Mouse (Mus musculus) CH12.LX (cell line): ENCODE results near the gene A730049H05Rik. TPM values are rescaled to one million over a fixed set of nuclear protein-coding genes. Genes with fewer than 3 reads are reported as not detected.

ENCODE experiments used
- DNase-seq: peaks from one replicate; pipeline ENCODE4 v3.0.0-alpha.2; 2013; ENCODE audit errors: extremely low read depth
- H3K27ac ChIP-seq: 2 replicates; pipeline ENCODE4 v1.5.1; 2012; ENCODE audit warnings: low read depth, mild to moderate bottlenecking, control low read depth, moderate library complexity; ENCODE audit not compliant: insufficient read depth
- H3K27me3 ChIP-seq: replicated peaks from 2 replicates; pipeline ENCODE3; 2012; ENCODE audit warnings: inconsistent platforms
- H3K36me3 ChIP-seq, 2 experiments: replicated peaks in 1 of 2; 2 replicates each; pipeline versions ENCODE3 to v1.6.1; 2012; ENCODE audit warnings: inconsistent platforms in 1 of 2, low read length in 1 of 2, mild to moderate bottlenecking in 1 of 2, mixed read lengths in 1 of 2, moderate library complexity in 1 of 2; ENCODE audit not compliant: control insufficient read depth in 1 of 2, insufficient read depth in 1 of 2
- H3K4me1 ChIP-seq, 2 experiments: 2 replicates each; pipeline ENCODE4 v1.6.1; 2012; ENCODE audit warnings: inconsistent platforms in 1 of 2, moderate library complexity in 1 of 2; ENCODE audit not compliant: insufficient read depth in 2 of 2, control insufficient read depth in 1 of 2
- H3K4me2 ChIP-seq: 2 replicates; pipeline ENCODE4 v1.6.1; 2012; ENCODE audit warnings: low read depth, mild to moderate bottlenecking, control low read depth; ENCODE audit not compliant: poor library complexity, insufficient read depth, severe bottlenecking
- H3K4me3 ChIP-seq, 3 experiments: fragments of 150-350 bp in 1 of 3; sonication (generic) in 1 of 3; replicated peaks in 1 of 3; 2 replicates each; pipeline versions ENCODE3 to v1.5.1; 2011 to 2012; ENCODE audit warnings: low read depth in 2 of 3, low read length in 2 of 3, mild to moderate bottlenecking in 2 of 3, moderate library complexity in 2 of 3, control low read depth in 1 of 3, improper control_type of control experiment in 1 of 3, inconsistent platforms in 1 of 3, mixed read lengths in 1 of 3; ENCODE audit not compliant: poor library complexity in 1 of 3
- H3K79me2 ChIP-seq: replicated peaks from 2 replicates; pipeline ENCODE4 v1.6.1; 2012; ENCODE audit warnings: mild to moderate bottlenecking, moderate library complexity; ENCODE audit not compliant: control insufficient read depth, poor library complexity, insufficient read depth, severe bottlenecking; ENCODE audit errors: extremely low read depth
- H3K9ac ChIP-seq: 2 replicates; pipeline ENCODE4 v1.6.1; 2012; ENCODE audit warnings: low read depth, mild to moderate bottlenecking, control low read depth, moderate library complexity; ENCODE audit not compliant: insufficient read depth
- H3K9me3 ChIP-seq: replicated peaks from 2 replicates; pipeline ENCODE3; 2012; ENCODE audit warnings: low read length, inconsistent platforms, mixed read lengths
- CHD1 ChIP-seq: IDR thresholded peaks from 2 replicates; pipeline ENCODE4 v1.6.1; 2012; ENCODE audit warnings: low read depth, low read length, improper control_type of control experiment, inconsistent platforms
- CHD2 ChIP-seq: IDR thresholded peaks from 2 replicates; pipeline ENCODE4 v1.6.1; 2011; ENCODE audit warnings: low read length, improper control_type of control experiment
- CTCF ChIP-seq, 2 experiments: IDR thresholded peaks in 1 of 2; conservative IDR thresholded peaks in 1 of 2; 2 replicates each; pipeline ENCODE4 v1.5.1; 2011 to 2012; ENCODE audit warnings: low read depth in 2 of 2, low read length in 2 of 2, improper control_type of control experiment in 1 of 2, inconsistent platforms in 1 of 2, mild to moderate bottlenecking in 1 of 2, moderate library complexity in 1 of 2
- E2F4 ChIP-seq: IDR thresholded peaks from 2 replicates; pipeline ENCODE4 v1.6.1; 2011; ENCODE audit warnings: low read depth, low read length, improper control_type of control experiment; ENCODE audit not compliant: insufficient replicate concordance
- ELF1 ChIP-seq: IDR thresholded peaks from 2 replicates; pipeline ENCODE4 v1.6.1; 2014; ENCODE audit warnings: low read depth, mild to moderate bottlenecking, inconsistent platforms, low read length, improper control_type of control experiment
- ETS1 ChIP-seq: conservative IDR thresholded peaks from 2 replicates; pipeline ENCODE4 v1.6.1; 2012; ENCODE audit warnings: low read depth, mild to moderate bottlenecking, inconsistent platforms, low read length, improper control_type of control experiment, moderate library complexity
- HCFC1 ChIP-seq: IDR thresholded peaks from 2 replicates; pipeline ENCODE4 v1.6.1; 2012; ENCODE audit warnings: low read depth, mild to moderate bottlenecking, inconsistent platforms, low read length, improper control_type of control experiment
- IRF4 ChIP-seq: IDR thresholded peaks from 2 replicates; pipeline ENCODE4 v1.6.1; 2014; ENCODE audit warnings: low read depth, mild to moderate bottlenecking, inconsistent platforms, low read length, improper control_type of control experiment
- JUN ChIP-seq: IDR thresholded peaks from 2 replicates; pipeline ENCODE4 v1.6.1; 2011; ENCODE audit warnings: low read depth, mild to moderate bottlenecking, low read length, improper control_type of control experiment, moderate library complexity; ENCODE audit not compliant: insufficient read depth
- MAFK ChIP-seq: IDR thresholded peaks from 2 replicates; pipeline ENCODE4 v1.6.1; 2011; ENCODE audit warnings: low read length, improper control_type of control experiment; ENCODE audit not compliant: insufficient replicate concordance
- MAX ChIP-seq: IDR thresholded peaks from 2 replicates; pipeline ENCODE4 v1.6.1; 2011; ENCODE audit warnings: low read length, improper control_type of control experiment
- MEF2A ChIP-seq: IDR thresholded peaks from 2 replicates; pipeline ENCODE4 v1.6.1; 2014; ENCODE audit warnings: low read depth, mild to moderate bottlenecking, inconsistent platforms, low read length, improper control_type of control experiment, borderline replicate concordance
- MXI1 ChIP-seq: IDR thresholded peaks from 2 replicates; pipeline ENCODE4 v1.6.1; 2011; ENCODE audit warnings: mild to moderate bottlenecking, low read depth, low read length, improper control_type of control experiment
- MYC ChIP-seq: IDR thresholded peaks from 2 replicates; pipeline ENCODE4 v1.6.1; 2011; ENCODE audit warnings: low read depth, mild to moderate bottlenecking, improper control_type of control experiment, low read length
- POLR2A ChIP-seq: IDR thresholded peaks from 2 replicates; pipeline ENCODE4 v1.6.1; 2011; ENCODE audit warnings: low read depth, mild to moderate bottlenecking, improper control_type of control experiment, low read length
- POLR2AphosphoS2 ChIP-seq: IDR thresholded peaks from 2 replicates; pipeline ENCODE4 v1.6.1; 2011; ENCODE audit warnings: low read depth, low read length, improper control_type of control experiment
- RAD21 ChIP-seq: IDR thresholded peaks from 2 replicates; pipeline ENCODE4 v1.6.1; 2011; ENCODE audit warnings: low read depth, mild to moderate bottlenecking, low read length, improper control_type of control experiment, moderate library complexity
- RCOR1 ChIP-seq: conservative IDR thresholded peaks from 2 replicates; pipeline ENCODE4 v1.6.1; 2012; ENCODE audit warnings: low read depth, mild to moderate bottlenecking, inconsistent platforms, low read length, improper control_type of control experiment
- SIN3A ChIP-seq: IDR thresholded peaks from 2 replicates; pipeline ENCODE4 v1.6.1; 2012; ENCODE audit warnings: low read length, improper control_type of control experiment, inconsistent platforms
- SMC3 ChIP-seq: IDR thresholded peaks from 2 replicates; pipeline ENCODE4 v1.6.1; 2011; ENCODE audit warnings: low read depth, low read length, improper control_type of control experiment
- TCF12 ChIP-seq: IDR thresholded peaks from 2 replicates; pipeline ENCODE4 v1.6.1; 2014; ENCODE audit warnings: low read depth, mild to moderate bottlenecking, inconsistent platforms, low read length, improper control_type of control experiment
- UBTF ChIP-seq: IDR thresholded peaks from 2 replicates; pipeline ENCODE4 v1.6.1; 2012; ENCODE audit warnings: low read depth, mild to moderate bottlenecking, inconsistent platforms, low read length, improper control_type of control experiment, moderate library complexity
- USF1 ChIP-seq: IDR thresholded peaks from 2 replicates; pipeline ENCODE4 v1.6.1; 2014; ENCODE audit warnings: low read depth, mild to moderate bottlenecking, inconsistent platforms, low read length, improper control_type of control experiment
- ZC3H11A ChIP-seq: IDR thresholded peaks from 2 replicates; pipeline ENCODE4 v1.6.1; 2012; ENCODE audit warnings: low read depth, mild to moderate bottlenecking, inconsistent platforms, low read length, improper control_type of control experiment
- ZMIZ1 ChIP-seq: IDR thresholded peaks from 2 replicates; pipeline ENCODE4 v1.6.1; 2012; ENCODE audit warnings: low read depth, mild to moderate bottlenecking, inconsistent platforms, low read length, improper control_type of control experiment
- ZNF384 ChIP-seq: IDR thresholded peaks from 2 replicates; pipeline ENCODE4 v1.6.1; 2012; ENCODE audit warnings: low read depth, low read length, improper control_type of control experiment, inconsistent platforms
- dilution Hi-C: fragments of 300-500 bp; cut with MboI; formaldehyde crosslinking; loops from 2 replicates; pipeline ENCODE4 v1.14.3; 2020; ENCODE audit warnings: low sequenced_read_pairs; ENCODE audit not compliant: extremely low pct_unique_long_range_greater_than_20kb, extremely low pct_ligation_motif_present
- in situ Hi-C: fragments of 300-500 bp; cut with MboI; formaldehyde crosslinking; loops from 3 replicates; pipeline ENCODE4 v1.14.3; 2019; ENCODE audit warnings: low sequenced_read_pairs, low pct_ligation_motif_present, low pct_unique_long_range_greater_than_20kb, mixed read lengths
- polyA plus RNA-seq: library from polyadenylated mRNA; unstranded; fragments of >175 nt; gene quantifications from 2 replicates; pipeline ENCODE4 v1.2.1, GENCODE M21; 2012; ENCODE audit warnings: low read depth; ENCODE audit not compliant: insufficient read length
- total RNA-seq, 2 experiments: library from RNA; depleted of rRNA; stranded (reverse); fragments of 300-350 nt in 1 of 2; fragments of >200 nt in 1 of 2; gene quantifications; 2 replicates each; pipeline ENCODE4 v1.2.3; 2012 to 2014

Gene A730049H05Rik
- total and polyA plus RNA-seq, 3 experiments: not detected

DNA sequence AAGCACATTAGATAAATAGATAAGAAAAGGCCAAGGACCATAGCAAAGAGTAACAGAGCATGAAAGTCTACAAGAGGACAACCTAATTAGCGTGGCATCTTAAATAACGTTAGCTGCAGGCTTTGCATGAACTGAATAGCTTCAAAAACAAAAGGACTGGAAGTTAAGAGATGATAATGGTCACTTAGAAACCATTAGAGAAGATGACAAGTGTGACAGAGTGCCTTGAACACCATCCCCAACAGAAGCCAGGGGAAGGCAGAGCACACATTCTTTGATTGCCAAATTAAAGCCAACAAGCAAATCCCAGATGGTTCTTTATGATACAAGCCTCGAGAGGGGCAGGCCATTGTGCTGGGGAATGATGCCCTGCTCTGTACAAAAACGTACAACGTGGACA, 5.3 kb downstream of the A730049H05Rik start:
- Histone ChIP-seq H3K4me1 (no peaks in the 10 kb centered on the region), H3K9ac (no peak overlapping the region), H3K79me2 (no peaks in the 10 kb centered on the region), H3K9me3 (peaks cover 57% of the 10 kb centered on the region), H3K4me3 (no peak overlapping the region), H3K36me3 (no peaks in the 10 kb centered on the region), H3K27me3 (no peaks in the 10 kb centered on the region), H3K27ac (no peak overlapping the region), H3K4me2 (no peak overlapping the region)
- DNase-seq: no peak
- dilution Hi-C loops (no loop called here), in situ Hi-C loops (no loop called here)
- TF ChIP-seq RCOR1: no peak
- TF ChIP-seq POLR2AphosphoS2: no peak
- no peak for TF ChIP-seq RAD21
- no peak for TF ChIP-seq E2F4
- TF ChIP-seq MXI1: no peak
- no peak for TF ChIP-seq USF1
- TF ChIP-seq ELF1: no peak
- no peak for TF ChIP-seq HCFC1
- TF ChIP-seq CTCF (conservative IDR thresholded peaks at IDR 0.05 in 1 of 2, IDR thresholded peaks at IDR 0.05 in 1 of 2; ENCODE audit: low read depth in 2 of 2, low read length in 2 of 2): no peak
- TF ChIP-seq JUN: no peak
- TF ChIP-seq ZNF384: no peak
- TF ChIP-seq ETS1: no peak

- TF ChIP-seq ELF1: no peak
- TF ChIP-seq JUN: no peak
- TF ChIP-seq SIN3A: no peak
- TF ChIP-seq MAX: no peak
- no peak for TF ChIP-seq CHD2
- no peak for TF ChIP-seq MEF2A
- TF ChIP-seq CHD1: no peak
- TF ChIP-seq ZMIZ1: no peak
- no peak for TF ChIP-seq TCF12
- no peak for TF ChIP-seq USF1
- no peak for TF ChIP-seq ZC3H11A
- no peak for TF ChIP-seq HCFC1
- TF ChIP-seq POLR2A: no peak
- no peak for TF ChIP-seq IRF4
- TF ChIP-seq MYC: no peak
- no peak for TF ChIP-seq MAFK
- TF ChIP-seq E2F4: no peak
- no peak for TF ChIP-seq ZNF384
- TF ChIP-seq SMC3: no peak
- TF ChIP-seq UBTF: no peak
- in situ Hi-C loops: no loop called here
- Histone ChIP-seq H3K36me3 (no peaks in the 10 kb centered on the region), H3K4me1 (no peaks in the 10 kb centered on the region), H3K4me2 (no peak overlapping the region), H3K79me2 (no peaks in the 10 kb centered on the region), H3K27ac (no peak overlapping the region), H3K9ac (no peak overlapping the region), H3K27me3 (no peaks in the 10 kb centered on the region), H3K4me3 (no peak overlapping the region), H3K9me3 (peaks cover 55% of the 10 kb centered on the region)
- dilution Hi-C loops: no loop called here
- no peak for DNase-seq
Observed at GRCm38 (mm10) chr6:92822006-92822405, 5.7 kb downstream of the A730049H05Rik start.
